Mouse (Mus musculus): ENCODE results near the gene Wfdc3.
A peak's percentile ranks its signal among the peaks of the same experiment; 100 is the strongest.

Gene Wfdc3

DNA sequence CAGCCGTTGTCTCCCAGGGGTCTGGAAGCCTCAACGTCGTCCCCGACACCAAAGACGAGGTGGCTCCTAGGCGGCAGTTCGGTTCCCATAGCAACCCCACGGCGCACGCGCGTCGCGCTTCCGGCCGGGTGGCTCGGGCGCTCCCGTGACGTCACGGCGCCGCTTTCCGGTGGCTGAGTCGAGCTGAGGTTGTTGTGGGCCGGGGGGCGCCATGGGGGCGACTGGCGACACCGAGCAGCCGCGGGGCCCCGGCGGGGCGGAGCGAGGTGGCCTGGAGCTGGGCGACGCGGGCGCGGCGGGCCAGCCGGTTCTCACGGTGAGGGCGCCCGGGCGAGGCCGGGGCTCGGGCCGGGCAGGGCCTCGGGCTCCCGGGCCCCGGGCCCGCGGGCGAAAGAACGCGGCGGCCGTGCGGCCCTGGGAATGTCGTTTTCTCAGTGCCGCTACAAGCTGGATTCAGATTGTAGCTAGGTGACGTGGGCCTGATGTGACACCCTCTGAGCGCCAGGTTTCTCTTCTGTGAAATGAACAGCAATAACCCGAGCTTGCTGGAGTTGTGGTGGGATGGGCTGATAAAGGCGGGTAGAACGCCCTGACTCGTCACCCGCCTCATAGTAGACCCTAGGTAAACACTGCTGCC lies at the start of gene Wfdc3, which contains the start of gene Dnttip1:
Gene Wfdc3 (minus strand): TSS at position 89 of the 637 bp plus-strand sequence.
Gene Dnttip1 (plus strand): TSS at position 141 of the 637 bp plus-strand sequence.
- DNase-seq: peak; percentile 96

DNA sequence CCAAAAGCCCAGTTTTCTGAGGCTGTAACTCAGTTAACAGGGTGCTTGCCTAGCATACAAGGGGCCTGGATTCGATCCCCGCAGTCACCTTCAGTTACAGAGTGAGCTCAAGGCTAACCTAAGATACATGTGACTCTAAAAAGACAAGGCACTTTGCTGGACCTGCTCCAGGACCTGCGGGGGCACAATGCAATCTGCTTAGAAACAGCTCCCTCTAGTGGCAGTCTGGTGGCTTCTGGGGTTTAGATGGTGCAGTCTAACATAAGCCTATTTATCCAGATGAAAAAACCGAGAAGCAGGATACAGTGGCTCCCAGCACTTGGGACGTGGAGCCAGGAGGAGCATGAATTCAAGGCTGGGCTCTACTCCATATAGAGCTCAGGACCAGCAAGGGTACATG lies 48.6 kb upstream of the Wfdc3 start:
- DNase-seq: peak; percentile 80

DNA sequence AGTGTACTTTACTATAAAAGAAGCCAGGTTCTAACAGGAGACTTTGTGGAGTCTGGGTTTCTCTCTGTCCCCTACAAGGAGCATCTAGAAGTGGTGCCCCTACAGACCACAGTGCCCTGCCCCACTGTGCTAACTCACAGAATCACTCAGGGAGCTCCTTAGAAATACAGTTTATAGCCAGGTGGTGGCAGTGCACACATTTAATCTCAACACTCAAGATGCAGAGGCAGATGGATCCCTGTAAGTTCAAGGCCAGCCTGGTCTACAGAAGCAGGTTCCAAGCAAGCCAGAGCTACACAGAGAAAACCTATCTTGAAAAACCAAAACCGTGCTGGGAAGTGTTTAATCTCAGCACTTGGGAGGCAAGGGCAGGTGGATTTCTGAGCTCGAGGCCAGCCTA lies 48.0 kb upstream of the Wfdc3 start:
- DNase-seq: no peak

DNA sequence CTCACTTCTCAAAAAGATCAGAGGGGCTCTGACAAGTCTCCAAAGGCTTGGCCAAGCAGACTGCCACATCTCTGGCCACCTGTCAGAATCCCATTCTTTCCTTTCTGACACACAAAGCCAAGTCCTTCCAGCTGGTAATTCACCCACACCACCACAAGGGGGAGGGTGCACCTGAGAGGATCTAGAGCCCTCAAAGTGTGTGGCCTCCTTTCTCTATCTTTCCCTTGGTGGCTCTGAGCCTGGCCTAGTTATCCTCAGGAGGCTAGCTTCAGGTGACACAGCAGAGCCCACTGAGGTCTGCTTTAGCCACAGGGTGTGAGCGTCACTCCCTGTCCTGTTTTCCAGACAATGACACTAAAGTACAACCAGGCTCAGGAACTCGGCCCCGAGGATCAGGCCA lies 47.5 kb upstream of the Wfdc3 start:
- peak; percentile 46 for DNase-seq

DNA sequence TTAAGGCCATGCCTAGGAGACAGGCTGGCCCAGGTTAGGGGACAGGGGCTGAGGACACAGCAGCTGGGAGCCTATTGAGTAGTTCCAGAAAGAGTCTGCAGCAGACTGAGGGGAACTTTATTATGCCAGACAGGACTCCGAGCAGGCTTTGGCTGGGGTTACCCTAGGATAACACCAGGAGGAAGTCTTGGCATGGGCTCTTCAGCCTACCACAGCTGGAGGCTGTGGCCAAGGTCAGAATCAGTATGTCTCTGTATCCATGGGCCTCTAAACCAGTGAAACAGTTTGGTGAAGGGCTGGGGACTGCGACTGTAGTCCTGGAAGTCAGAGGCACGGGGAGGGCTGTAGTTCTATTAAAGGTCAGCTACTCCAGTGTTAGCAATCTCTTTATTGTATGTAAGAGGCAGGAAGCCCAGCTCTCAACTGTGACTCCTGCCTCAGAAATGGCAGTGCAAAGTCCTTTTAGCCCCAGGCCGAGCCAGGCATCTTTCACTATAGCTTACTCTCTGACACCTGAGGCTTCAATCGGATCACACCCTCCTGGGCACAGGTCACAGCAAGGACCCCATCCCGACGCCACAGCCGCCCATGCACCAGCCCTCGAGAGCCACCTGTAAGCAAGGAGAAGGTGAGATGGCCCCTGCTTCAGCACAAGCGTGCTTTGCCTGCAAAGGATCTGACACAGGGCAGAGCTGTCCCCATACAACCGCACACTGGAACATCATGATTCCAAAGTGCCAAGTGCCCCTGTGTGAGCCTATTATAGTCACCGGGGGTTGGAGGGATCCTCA lies 46.9 kb upstream of the Wfdc3 start:
- no peak for DNase-seq

DNA sequence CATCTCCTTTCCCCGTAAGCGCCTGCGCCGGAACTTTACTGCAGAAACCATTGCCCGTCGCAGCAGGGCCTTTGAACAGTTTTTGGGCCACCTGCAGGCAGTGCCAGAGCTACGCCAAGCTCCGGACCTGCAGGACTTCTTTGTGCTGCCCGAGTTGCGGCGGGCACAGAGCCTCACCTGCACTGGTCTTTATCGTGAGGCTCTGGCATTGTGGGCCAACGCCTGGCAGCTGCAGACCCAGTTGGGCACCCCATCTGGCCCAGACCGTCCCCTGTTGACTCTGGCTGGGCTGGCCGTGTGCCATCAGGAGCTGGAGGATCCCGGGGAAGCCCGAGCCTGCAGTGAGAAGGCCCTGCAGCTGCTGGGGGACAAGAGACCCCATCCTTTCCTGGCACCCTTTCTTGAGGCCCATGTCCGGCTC lies 46.1 kb upstream of the Wfdc3 start:
- peak; percentile 30 for DNase-seq

DNA sequence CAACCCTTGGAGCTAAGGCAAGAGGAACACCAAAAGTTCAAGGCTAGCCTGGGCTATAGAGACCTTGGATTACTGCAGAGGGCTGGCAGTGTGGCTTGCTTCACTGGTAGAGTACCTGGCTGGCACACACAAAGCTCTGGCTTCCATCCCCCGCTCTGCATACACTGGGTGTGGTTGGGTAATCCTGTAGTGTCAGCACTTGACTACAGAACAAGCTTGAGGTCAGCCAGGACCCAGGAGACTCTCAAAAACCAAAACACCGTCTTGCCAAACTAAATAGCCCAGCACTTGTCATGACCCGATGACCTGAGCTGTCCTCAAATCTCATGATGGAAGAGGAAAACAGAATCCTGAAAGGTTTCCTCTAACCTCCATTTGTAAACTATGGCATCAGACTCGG lies 44.7 kb upstream of the Wfdc3 start:
- DNase-seq: no peak

DNA sequence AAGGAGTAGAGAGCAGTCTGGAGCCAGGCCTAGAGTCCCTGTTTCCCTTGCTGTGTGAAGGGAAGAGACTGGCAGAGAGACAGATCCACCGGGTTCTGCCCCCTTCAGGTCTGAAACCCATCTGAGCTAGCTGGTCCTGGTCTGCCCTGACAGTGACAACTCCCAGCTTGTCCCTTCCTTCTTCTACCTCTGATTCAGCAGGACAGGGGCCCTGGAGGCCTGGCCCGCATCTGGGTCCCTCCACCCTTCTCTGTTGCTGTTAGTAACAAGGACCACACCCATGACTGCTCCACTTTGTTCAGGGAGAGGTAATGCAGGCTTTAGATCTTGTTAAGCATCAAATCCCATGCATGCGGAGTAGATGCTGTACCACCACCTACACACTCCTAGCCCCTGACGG lies 42.7 kb upstream of the Wfdc3 start:
- DNase-seq: no peak

DNA sequence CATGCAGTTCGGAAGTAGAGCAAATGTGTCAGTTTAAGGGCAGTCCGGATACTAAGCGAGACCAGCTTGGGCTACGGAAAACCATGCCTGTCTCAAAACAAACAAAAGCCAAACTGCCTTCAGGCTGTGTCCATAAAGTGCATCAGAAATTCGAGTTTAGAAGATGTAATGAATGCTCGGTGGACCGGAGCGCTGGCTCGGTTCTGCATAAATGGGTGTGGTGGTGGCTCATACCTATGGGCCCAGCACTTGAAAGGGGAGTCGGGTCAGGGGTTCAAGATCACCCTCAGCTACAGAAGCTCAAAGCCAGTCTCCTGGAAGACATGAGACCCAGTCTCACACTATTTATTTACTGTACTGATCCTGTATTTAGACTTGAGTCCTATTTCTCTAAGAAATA lies 42.0 kb upstream of the Wfdc3 start:
- no peak for DNase-seq

DNA sequence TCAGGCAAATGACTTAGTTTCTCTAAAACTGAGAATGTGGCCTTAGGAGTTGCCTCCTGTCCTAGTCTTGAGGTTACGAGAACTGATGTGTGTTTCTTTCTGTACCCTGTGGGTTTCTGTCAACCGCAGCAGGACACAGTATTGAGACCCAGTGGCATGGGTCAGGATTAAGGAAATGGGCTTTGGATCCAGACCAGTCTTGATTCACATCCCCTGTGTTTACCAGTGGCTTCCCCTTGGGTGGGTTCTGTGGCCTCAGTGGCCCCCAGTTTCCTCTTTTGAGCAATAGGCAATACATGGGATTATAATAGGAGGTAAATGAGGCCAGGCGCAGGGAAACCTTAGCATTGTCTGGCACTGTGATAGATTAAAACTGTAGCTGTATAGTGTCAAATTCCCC lies 41.3 kb upstream of the Wfdc3 start:
- no peak for DNase-seq

DNA sequence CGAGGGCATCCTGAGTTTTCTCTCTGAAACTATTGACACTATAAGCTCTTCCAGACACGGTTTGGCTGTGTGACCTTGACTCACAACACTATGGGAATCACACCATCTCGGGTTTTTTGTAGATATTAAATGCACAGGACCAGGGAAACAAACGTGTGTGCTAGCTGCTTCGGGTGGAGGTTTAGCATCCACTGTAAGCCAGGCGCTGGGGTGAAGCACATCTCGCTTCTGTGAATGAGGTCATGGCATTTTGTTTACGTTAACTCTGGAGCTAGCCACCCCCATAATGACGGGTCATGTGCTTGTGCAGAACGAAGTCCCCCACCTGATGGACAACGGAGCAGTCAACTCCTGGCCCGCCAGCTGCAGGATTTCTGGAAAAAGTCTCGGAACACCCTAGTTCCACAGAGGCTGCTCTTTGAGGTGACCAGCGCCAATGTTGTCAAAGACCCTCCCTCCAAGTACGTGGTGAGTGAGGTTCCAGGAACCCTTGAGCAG lies 40.7 kb upstream of the Wfdc3 start:
- DNase-seq: no peak

DNA sequence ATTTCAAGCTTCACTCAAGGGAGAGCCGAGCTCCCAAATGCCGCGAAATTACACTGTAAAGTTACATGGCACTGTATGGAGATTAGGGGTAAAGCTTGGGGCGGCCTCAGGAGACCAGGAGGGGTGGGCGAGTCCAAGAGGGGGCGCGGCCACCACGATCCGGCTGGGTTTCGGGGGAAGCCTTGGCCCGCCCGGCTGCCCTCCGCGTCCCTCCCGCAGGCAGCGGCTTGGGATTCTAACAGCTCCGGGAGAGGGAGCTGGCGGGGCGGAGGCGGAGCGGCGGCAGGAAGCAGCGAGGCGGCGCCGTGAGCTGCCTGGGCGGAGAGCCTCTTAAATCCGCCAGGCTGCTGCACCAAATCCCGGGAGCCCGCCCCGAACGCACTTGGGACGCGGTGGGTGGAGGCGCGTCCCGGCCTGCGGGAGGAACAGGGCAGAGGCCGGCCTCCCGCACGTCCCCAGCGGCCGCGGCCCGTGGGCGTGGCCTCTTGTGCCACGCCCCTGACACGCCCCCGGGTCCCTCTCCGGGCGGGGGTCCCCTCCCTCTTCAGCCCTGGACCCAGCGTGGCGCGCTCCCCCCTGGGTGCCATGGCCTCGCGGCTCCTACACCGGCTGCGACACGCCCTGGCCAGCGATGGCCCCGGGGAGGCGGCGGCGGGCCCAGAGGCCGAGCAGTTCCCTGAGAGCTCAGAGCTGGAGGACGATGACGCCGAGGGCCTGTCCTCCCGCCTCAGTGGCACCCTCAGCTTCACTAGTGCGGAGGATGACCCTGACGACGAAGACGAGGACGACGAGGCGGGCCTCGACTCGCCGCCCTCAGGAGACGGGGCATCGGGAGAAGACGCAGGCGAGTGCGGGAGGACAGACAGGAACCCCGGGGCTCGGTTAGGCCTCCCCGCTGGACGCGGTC lies 40.0 kb upstream of the Wfdc3 start, which contains the start of gene Snx21:
Gene Snx21 (plus strand): TSS at position 343 of the 907 bp plus-strand sequence.
- DNase-seq: peak; percentile 77

DNA sequence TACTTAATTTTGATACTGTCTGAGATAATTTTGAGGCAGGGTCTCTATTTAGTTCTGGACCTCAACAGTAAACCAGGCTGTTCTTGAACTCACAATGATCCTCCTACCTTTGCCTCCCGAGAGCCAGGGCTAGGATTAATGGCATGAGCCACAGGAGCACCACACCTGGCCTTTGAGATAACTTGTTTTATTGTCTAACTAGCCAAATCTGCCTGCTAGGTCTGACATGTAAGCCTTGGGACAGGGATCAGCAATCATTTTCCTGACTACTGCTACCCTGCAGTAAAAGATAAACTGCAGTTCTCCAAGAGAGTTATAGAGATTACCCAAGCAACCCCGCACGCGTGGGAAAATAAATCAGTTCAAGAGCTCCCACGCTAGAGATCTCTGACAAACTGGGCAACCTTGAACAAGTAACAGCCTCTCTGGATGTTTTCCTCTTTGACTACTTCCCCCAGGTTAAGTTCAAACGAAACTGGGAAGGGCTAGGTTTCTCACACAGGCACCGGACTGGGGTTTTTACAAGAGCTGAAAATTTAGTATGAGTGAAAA lies 39.2 kb upstream of the Wfdc3 start:
- no peak for DNase-seq

DNA sequence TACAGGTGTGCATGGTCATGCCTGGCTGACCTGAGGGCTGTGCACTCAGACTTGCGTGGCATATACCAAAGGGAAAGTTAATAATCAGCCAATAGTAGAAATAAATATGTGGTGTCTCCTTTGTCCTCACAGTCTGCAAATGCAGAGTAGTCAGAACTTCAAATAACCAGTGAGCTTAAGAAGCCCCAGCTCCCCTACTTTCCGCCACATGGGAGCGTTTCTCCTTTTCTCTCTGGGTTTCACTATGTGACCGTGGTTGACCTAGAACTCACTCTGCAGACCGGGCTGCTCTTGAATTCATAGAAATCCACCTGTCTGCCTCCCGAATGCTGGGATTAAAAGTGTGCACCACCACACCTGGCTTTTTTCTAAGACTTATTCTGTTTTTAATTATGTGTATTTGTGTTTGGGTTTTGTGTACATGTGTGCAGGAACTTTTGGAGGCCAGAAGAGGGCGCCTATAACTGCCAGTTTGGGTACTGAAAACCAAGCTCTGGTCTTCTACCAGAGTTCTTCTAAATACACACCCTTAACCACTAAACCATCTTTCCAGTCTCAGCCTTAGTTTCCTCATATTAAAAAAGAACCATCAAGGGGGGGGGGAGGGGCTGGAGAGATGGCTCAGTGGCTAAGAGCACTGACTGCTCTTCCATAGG lies 38.3 kb upstream of the Wfdc3 start:
- DNase-seq: no peak

DNA sequence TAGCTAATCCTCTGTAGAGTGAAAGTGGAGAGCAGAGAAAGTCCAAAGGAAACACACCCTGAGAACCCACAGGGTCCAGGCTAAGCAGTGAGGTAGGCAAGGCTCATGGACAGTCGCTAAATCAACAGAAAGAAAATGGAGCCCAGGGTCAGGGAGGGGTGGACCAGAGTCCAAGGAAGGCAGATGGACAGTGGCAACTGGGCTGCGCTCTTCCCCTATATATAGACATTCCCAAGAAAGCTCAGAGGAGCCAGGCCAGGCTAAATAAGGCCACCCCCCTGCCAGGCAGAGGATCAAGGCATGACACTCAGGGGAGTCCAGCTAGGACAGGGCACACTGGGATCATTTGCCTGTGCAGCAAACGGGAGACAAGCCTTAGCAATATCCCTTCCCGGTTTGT lies 36.1 kb upstream of the Wfdc3 start:
- no peak for DNase-seq

DNA sequence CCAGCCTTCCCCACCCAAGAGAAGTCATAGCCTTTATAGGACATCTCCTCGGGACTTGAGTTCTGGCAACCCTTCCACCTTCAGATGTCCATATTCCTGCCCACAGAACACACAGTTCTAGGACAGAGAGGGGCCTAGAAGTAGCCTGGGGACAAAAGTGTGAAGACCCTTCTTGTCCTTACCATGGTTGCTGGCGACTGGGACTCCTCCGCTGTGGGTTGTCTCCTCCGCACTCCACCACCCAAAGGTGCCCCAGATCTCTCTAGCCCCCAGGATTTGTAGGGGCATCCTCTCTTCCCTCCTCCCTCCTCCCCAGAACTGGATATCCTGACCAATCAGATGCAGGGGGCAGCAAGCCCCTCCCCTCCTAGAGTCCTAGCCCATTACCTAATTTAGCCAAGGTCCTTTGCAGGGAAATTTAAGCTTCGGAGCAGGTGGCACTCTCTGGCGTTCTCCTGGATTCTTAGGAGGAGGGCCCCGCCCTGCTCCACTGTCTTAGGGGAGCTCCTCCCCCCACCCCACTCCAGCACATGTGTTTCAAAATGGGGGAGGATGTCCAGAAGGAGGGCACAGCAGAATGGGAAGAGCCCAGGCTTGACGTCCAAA lies 33.9 kb upstream of the Wfdc3 start, which contains the start of gene Tnnc2:
Gene Tnnc2 (minus strand): TSS at position 487 of the 606 bp plus-strand sequence.
- DNase-seq: no peak

DNA sequence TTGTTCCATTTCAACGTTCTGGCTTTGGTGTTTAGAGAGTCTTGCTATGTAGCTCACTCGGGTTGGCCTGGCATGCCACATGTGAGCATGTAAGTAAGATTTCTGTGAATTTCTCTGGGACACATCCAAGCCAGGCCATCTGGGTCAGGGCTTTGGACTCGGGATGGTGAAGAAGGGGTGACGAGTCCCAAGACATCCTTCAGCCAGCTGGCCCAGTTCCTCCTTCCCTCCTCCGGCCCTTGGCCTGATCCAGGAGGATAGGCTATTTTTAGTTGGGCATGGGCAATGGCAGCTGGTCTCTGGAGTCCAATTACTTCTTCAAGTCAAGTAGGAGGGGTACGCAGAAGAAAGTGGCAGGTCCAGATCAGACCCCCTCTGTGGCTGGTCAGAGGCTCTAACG lies 33.1 kb upstream of the Wfdc3 start:
- DNase-seq: no peak

DNA sequence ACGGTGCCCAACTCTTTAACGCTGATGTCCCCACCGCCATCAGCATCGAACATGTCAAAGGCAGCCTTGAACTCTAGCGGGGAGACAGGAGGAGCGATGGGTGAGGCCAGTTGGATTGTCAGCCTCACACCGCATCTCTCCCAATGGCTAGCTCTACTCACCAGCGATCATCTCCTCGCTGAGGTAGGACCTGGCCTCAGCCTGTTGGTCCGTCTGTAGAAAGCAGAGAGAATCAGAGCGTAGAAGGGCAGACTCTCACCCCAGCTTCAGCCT lies 32.2 kb upstream of the Wfdc3 start:
- no peak for DNase-seq

DNA sequence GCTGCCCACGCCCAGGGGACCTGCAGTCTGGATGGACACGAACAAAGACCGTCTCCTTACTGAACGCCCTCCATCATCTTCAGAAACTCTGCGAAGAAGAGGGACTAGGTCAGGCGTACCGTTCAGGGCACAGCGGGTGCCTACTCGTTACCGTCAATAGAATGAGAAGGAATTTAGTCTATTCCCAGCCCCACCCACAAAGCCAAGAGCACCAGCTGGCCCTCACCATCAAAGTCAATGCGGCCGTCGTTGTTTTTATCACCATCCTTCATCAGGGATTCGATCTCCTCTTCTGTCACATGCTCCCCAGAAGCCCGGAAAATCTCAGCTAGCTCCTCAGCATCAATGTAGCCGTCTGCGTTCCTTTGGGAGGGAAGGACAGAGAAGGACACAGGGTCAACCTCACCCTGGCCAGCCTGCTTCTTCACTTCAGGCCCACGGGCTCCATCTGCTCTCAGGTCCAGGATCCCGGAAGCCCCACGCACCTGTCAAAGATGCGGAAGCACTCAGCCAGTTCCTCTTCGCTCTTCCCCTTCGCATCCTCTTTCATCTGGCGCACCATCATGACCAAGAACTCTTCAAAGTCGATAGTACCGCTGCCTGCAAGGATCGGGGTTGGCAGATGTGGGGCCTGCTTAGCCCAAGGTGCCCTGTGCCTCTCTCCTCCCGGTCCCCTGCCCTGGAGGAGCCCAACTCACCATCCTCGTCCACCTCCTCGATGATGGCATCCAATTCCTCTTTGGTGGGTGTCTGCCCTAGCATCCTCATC lies 31.7 kb upstream of the Wfdc3 start:
- no peak for DNase-seq

DNA sequence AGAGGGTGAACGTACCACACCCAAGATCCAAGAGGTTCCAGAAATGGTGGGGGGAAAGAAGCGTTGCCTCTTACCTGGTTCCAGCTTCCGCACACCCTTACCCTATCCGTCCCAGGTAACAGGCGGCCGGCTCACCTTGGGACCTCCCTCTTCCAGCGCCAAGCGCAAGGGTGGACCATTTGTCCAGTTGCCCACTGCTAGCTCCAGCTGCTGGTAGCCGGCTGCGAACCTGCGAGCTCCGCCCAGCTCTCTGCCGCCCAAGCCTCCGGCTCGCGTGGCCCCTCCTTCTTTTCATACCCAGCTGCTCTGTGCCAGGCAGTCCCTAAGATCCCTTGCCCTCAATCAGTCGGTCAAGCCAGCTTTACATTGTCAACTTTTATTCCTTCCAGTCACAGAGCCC lies 31.1 kb upstream of the Wfdc3 start:
- DNase-seq: no peak

DNA sequence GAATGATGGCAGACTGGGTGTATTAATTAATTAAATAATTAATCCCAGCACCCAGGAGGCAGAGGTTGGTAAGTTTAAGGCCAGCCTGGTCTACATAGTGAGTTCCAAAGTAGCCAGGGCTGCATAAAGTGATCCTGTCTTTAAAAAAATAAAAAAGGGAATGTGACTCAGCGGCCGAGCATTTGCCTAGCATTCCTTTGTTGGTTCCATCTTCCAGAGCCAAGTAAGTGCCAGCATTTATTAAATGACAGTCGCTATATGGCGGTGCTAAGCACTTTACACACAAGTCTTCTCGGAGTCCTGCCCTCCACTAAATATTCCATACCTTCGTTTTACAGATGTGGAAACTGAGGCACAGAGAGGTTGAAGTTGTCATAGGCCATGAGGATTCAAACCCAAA lies 30.4 kb upstream of the Wfdc3 start:
- DNase-seq: no peak
